Mouse (Mus musculus) forebrain, embryonic 13.5 days (tissue): Measurements from ENCODE around the gene Psmd9. TPM values are rescaled to one million over a fixed set of nuclear protein-coding genes. Genes with fewer than 3 reads are reported as not detected.

ENCODE experiments used
- polyA plus RNA-seq: library from polyadenylated mRNA; unstranded; fragments of >200 nt; fragmentation: Nextera tagmentation; extraction: Ambion mirVana; gene quantifications from 2 replicates; pipeline ENCODE4 v1.2.1, GENCODE M21; 2015

The Psmd9 gene
- polyA plus RNA-seq, 1 experiment from 2014 or later = 75.5 TPM

Other genes with a start within 250 kb of the Psmd9 start
- gene Kdm2b, start 179.6 kb upstream of the Psmd9 start, polyA plus RNA-seq = 107 and 108 TPM in 2 replicates
- gene Orai1, start 154.3 kb upstream of the Psmd9 start, polyA plus RNA-seq = 10.6 and 10.8 TPM in 2 replicates
- 0.79 and 1.1 TPM in 2 replicates for gene Morn3, start 122.4 kb upstream of the Psmd9 start, polyA plus RNA-seq
- 10.9 and 11.0 TPM in 2 replicates for gene Tmem120b, start 101.0 kb upstream of the Psmd9 start, polyA plus RNA-seq
- 4.3 and 5.0 TPM in 2 replicates for gene Rhof, start 36.7 kb upstream of the Psmd9 start, polyA plus RNA-seq
- 13.4 and 13.9 TPM in 2 replicates for gene Setd1b, start 27.2 kb upstream of the Psmd9 start, polyA plus RNA-seq
- gene Hpd, start 13.3 kb downstream of the Psmd9 start, polyA plus RNA-seq = not detected in 2 replicates
- gene Wdr66, start 82.7 kb downstream of the Psmd9 start, polyA plus RNA-seq = 1.5 and 2.1 TPM in 2 replicates
- gene Bcl7a, start 174.4 kb downstream of the Psmd9 start, polyA plus RNA-seq = 66.4 and 75.0 TPM in 2 replicates
- gene Mlxip, start 225.4 kb downstream of the Psmd9 start, polyA plus RNA-seq = 14.0 and 15.0 TPM in 2 replicates